Mouse (Mus musculus) limb, embryonic 14.5 days (tissue): ENCODE measurements around the gene Il1r1. TPM values are rescaled to one million over a fixed set of nuclear protein-coding genes. Genes with fewer than 3 reads are reported as not detected.

Experiments used
- ATAC-seq: fragments of 200-750 bp; cut with Nextera tagmentation; 2 replicates; pipeline ENCODE4 v1.8.0; 2017; ENCODE audit warnings: low read depth, moderate number of reproducible peaks, moderate TSS enrichment; ENCODE audit not compliant: low FRiP score
- DNase-seq: peaks from one replicate; pipeline ENCODE4 v3.0.0-alpha.2; 2015; ENCODE audit warnings: low spot score
- H3K27ac ChIP-seq: fragments of 300-500 bp; sonication (generic); replicated peaks from 2 replicates; pipeline ENCODE4 v1.5.1; 2014; ENCODE audit warnings: low read depth, mild to moderate bottlenecking, low read length, moderate library complexity, mixed read lengths
- H3K27me3 ChIP-seq: fragments of 300-500 bp; sonication (generic); 2 replicates; pipeline ENCODE4 v1.6.1; 2014; ENCODE audit warnings: low read length, mixed read lengths; ENCODE audit not compliant: control insufficient read depth, insufficient read depth
- H3K36me3 ChIP-seq: fragments of 300-500 bp; sonication (generic); 2 replicates; pipeline ENCODE4 v1.6.1; 2014; ENCODE audit warnings: mild to moderate bottlenecking, low read length, moderate library complexity, mixed read lengths; ENCODE audit not compliant: control insufficient read depth, insufficient read depth
- H3K4me1 ChIP-seq: fragments of 300-500 bp; sonication (generic); 2 replicates; pipeline ENCODE4 v1.6.1; 2014; ENCODE audit warnings: antibody characterized with exemption, low read length, mixed read lengths; ENCODE audit not compliant: control insufficient read depth, insufficient read depth
- H3K4me2 ChIP-seq: fragments of 300-500 bp; sonication (generic); replicated peaks from 2 replicates; pipeline ENCODE4 v1.6.1; 2014; ENCODE audit warnings: low read depth, mild to moderate bottlenecking, low read length, moderate library complexity; ENCODE audit not compliant: severe bottlenecking
- H3K4me3 ChIP-seq: fragments of 300-500 bp; sonication (generic); replicated peaks from 2 replicates; pipeline ENCODE4 v1.5.1; 2014; ENCODE audit warnings: low read length
- H3K9ac ChIP-seq: fragments of 300-500 bp; sonication (generic); 2 replicates; pipeline ENCODE4 v1.6.1; 2014; ENCODE audit warnings: mild to moderate bottlenecking, low read depth, low read length, moderate library complexity; ENCODE audit not compliant: severe bottlenecking
- H3K9me3 ChIP-seq: fragments of 300-500 bp; sonication (generic); 2 replicates; pipeline ENCODE4 v1.6.1; 2016; ENCODE audit warnings: low read length; ENCODE audit not compliant: control insufficient read depth
- POLR2A ChIP-seq: fragments of 200-500 bp; IDR thresholded peaks from 2 replicates; pipeline ENCODE4 v1.8.0; 2012; ENCODE audit warnings: inconsistent platforms, mild to moderate bottlenecking, moderate library complexity, borderline replicate concordance; ENCODE audit not compliant: insufficient read depth, insufficient read length; ENCODE audit errors: extremely low read depth
- WGBS: fragments of 180-500 bp; shearing (Covaris S2); extraction: QIAGEN DNeasy Blood & Tissue Kit; methylation state at CpG from one replicate; pipeline ENCODE4 v1.1.7; 2014; 5-methylcytosine and 5-hydroxymethylcytosine counted together
- polyA plus RNA-seq, 2 experiments: library from polyadenylated mRNA; depleted of rRNA in 1 of 2; stranded (reverse) in 1 of 2; unstranded in 1 of 2; fragments of >200 nt; fragmentation: Nextera tagmentation in 1 of 2; extraction: Ambion mirVana in 1 of 2; gene quantifications; 2 replicates each; pipeline versions ENCODE4 v1.2.1 to v1.2.3; 2012 to 2014

Il1r1 gene
- polyA plus RNA-seq (2012; rRNA removed) (6.6 and 6.7 TPM in 2 replicates), polyA plus RNA-seq (2014; fragmentation: Nextera tagmentation; extraction: Ambion mirVana) (11.7 and 12.0 TPM in 2 replicates)

GRCm38 (mm10) chr1:40224539-40225284 is at the start of gene Il1r1:
Il1r1 (plus strand) TSS chr1:40225080.
- H3K27ac ChIP-seq, result 0 out of 2 replicates have a peak within 1 kb of the TSS, but pooled peaks have one; percentile 26
- no peaks in the 10 kb centered on the region for H3K36me3 ChIP-seq
- no peak within 1 kb of the TSS; the same call in 1 of the 2 replicates for H3K4me2 ChIP-seq
- no peak for TF ChIP-seq POLR2A
- 26% methylated on average over 12 of the region's 12 CpGs for WGBS
- no peak within 1 kb of the TSS for H3K4me3 ChIP-seq
- ATAC-seq (peak; percentile 62), DNase-seq (peak; percentile 93)
- 0 out of 2 replicates have a peak within 1 kb of the TSS, but pooled peaks have one; percentile 12 for H3K9ac ChIP-seq
- no peaks in the 10 kb centered on the region for H3K9me3 ChIP-seq
- no peaks in the 10 kb centered on the region for H3K27me3 ChIP-seq
- H3K4me1 ChIP-seq, result peaks cover 8% of the 10 kb centered on the region

GRCm38 (mm10) chr1:40175123-40175522 is 49.8 kb upstream of the Il1r1 start:
- Histone ChIP-seq H3K4me2 (no peak overlapping the region), H3K36me3 (no peaks in the 10 kb centered on the region), H3K9ac (no peak overlapping the region), H3K4me3 (no peak overlapping the region), H3K9me3 (no peaks in the 10 kb centered on the region), H3K4me1 (no peaks in the 10 kb centered on the region), H3K27ac (no peak overlapping the region), H3K27me3 (no peaks in the 10 kb centered on the region)
- 81% methylated on average over 5 of the region's 5 CpGs for WGBS
- no peak for DNase-seq
- ATAC-seq, result no peak
- no peak for TF ChIP-seq POLR2A

DNA sequence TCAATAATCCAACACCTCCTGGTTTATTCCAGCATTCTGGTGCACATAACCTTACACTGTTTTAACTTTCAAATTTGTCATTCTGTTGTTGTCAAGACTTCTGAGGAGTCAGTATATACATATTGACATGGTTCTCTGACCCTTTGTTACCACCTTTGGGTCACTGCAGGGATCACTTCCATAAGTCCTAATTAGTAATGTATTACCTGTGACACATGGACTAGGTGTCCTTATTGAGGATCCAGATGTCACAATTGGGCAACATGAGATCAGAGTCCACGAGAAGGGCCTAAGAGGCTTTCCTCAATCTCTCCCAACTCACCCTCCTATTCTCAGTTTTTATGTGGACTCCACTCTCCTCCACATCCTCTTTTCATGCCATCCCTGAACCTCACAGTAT is 49.1 kb upstream of the Il1r1 start:
- no peak overlapping the region for H3K9ac ChIP-seq
- no peak for TF ChIP-seq POLR2A
- H3K4me1 ChIP-seq, result no peaks in the 10 kb centered on the region
- WGBS, result 85% methylated on average over 1 of the region's 1 CpGs
- H3K27ac ChIP-seq, result no peak overlapping the region
- ATAC-seq (no peak), DNase-seq (no peak)
- H3K9me3 ChIP-seq, result no peaks in the 10 kb centered on the region
- no peaks in the 10 kb centered on the region for H3K36me3 ChIP-seq
- no peak overlapping the region for H3K4me2 ChIP-seq
- no peak overlapping the region for H3K4me3 ChIP-seq
- H3K27me3 ChIP-seq, result no peaks in the 10 kb centered on the region

DNA sequence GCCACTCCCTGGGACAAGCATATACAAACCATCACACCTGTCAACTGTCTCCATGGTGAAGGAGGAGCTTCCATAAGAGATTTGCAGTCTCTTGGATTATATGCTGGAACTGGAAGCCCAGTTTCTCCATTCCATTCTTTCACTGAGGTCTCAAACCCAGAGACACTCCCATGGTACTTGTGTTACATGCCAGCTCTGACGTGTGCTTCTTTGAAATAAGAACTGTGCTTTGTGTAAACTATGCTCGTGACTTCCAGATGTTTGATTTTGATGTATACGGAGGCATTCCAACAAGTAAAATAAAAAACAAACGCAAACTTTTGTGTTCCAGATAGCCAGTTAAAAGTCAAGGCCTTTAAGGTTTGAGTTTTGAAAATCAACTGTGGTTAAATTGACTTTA is 45.8 kb upstream of the Il1r1 start:
- ATAC-seq, result no peak
- H3K4me3 ChIP-seq, result no peak overlapping the region
- peak; percentile 26 for DNase-seq
- H3K36me3 ChIP-seq, result no peaks in the 10 kb centered on the region
- no peak for TF ChIP-seq POLR2A
- no peak overlapping the region for H3K27ac ChIP-seq
- H3K4me1 ChIP-seq, result no peaks in the 10 kb centered on the region
- H3K27me3 ChIP-seq, result no peaks in the 10 kb centered on the region
- H3K4me2 ChIP-seq, result no peak overlapping the region
- WGBS, result 45% methylated on average over 4 of the region's 4 CpGs
- H3K9me3 ChIP-seq, result no peaks in the 10 kb centered on the region
- no peak overlapping the region for H3K9ac ChIP-seq

DNA sequence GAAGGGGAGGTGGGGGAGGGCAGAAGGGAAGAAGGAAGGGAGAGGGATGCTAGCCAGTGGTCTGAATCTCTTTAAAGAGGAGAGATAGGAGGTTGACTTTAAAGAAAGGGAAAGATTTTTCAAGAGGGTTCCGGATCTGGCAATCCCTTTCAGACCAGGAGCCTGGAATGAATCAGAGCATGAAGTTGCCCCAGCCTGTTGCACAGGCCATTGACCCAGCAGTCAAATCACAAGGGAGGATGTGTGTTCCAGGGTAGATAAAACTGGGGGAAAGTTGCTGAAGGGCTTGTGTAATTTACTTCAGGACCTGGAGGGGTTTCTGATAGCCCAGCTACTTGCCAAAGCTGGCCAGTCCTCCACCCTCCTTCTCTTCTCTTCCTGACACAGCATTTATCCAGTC is 45.4 kb upstream of the Il1r1 start:
- no peaks in the 10 kb centered on the region for H3K36me3 ChIP-seq
- ATAC-seq, result no peak
- DNase-seq, result no peak
- H3K4me2 ChIP-seq, result no peak overlapping the region
- no peak overlapping the region for H3K4me3 ChIP-seq
- no peaks in the 10 kb centered on the region for H3K4me1 ChIP-seq
- no peaks in the 10 kb centered on the region for H3K9me3 ChIP-seq
- H3K9ac ChIP-seq, result no peak overlapping the region
- TF ChIP-seq POLR2A, result no peak
- no peak overlapping the region for H3K27ac ChIP-seq
- WGBS, result 75% methylated on average over 1 of the region's 1 CpGs
- H3K27me3 ChIP-seq, result no peaks in the 10 kb centered on the region
